21 mouse cellular contexts compared by ENCODE assay signal in the genomic region with DNA sequence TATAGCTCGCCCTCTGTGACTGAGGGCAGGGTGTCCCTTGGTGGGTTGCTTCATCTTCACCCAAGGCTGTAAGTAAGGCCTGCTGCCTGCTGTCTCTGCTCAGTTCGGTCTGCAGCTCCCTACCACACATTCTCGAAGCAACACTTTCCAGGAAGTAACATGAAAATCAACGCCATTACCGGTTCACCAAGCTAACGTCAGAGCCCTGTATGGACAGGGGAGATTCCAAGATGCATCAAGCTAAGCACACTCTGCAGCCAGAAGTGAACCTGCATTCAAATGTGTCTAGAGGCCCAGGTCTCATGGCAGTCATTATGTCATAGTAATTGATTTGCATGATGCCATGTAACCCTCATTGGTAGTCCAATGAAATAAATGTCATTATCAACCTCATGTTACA. TPM values are rescaled to one million over a fixed set of nuclear protein-coding genes. Genes with fewer than 3 reads are reported as not detected.
DNase-seq lines count a peak whose midpoint lies in the region; ATAC-seq and TF ChIP-seq lines count a peak whose summit lies in the region.
"Had no signal": no experiment of that assay in that cellular context is flagged by ENCODE, and none has a peak within 500 bp of the region (broad histone marks: within the 10 kb centered on the region; RNA-seq: fewer than 3 reads in every experiment).

No protein-coding gene starts in this region.

- dilution Hi-C loops in CH12.LX (cut with MboI; ENCODE audit: extremely low pct_ligation_motif_present, extremely low pct_unique_long_range_greater_than_20kb, low sequenced_read_pairs) = no loop called here

- H3K79me2 ChIP-seq in CH12.LX (replicated peaks; ENCODE audit: control insufficient read depth, extremely low read depth, insufficient read depth, poor library complexity, severe bottlenecking) = no peaks in the 10 kb centered on the region

- TF ChIP-seq EP300 in CH12.LX (IDR thresholded peaks at IDR 0.05; ENCODE audit: low read length) = peak; percentile 40; the same call in 1 of the 2 replicates

- WGBS in spleen, adult 2 months = 58% methylated on average over 6 of the region's 6 CpGs
- WGBS in forebrain, postnatal 0 days = 90% methylated on average over 6 of the region's 6 CpGs

- 0 out of 2 replicates have a peak overlapping the region, but pooled peaks have one; percentile 11 for H3K4me3 ChIP-seq in spleen, adult 2 months (ENCODE audit: extremely low read depth, insufficient read depth, insufficient read length)
- H3K4me3 ChIP-seq in CH12.LX (replicated peaks in 1 of 3; ENCODE audit: low read depth in 2 of 3, low read length in 2 of 3, poor library complexity in 1 of 3) = no peak overlapping the region
- H3K4me3 ChIP-seq in forebrain, postnatal 0 days (ENCODE audit: low read depth, low read length) = no peak overlapping the region
- H3K4me3 ChIP-seq: embryonic facial prominence, embryonic 13.5 days; forebrain, embryonic 12.5 days; gastrocnemius, adult 2 months; heart, embryonic 12.5 days; hindbrain, embryonic 10.5 days had no signal

- H3K4me2 ChIP-seq in CH12.LX (ENCODE audit: insufficient read depth, low read depth, poor library complexity, severe bottlenecking) = peak overlapping the region; percentile 58
- H3K4me2 ChIP-seq in forebrain, postnatal 0 days (ENCODE audit: low read depth) = no peak overlapping the region
- H3K4me2 ChIP-seq: embryonic facial prominence, embryonic 13.5 days; forebrain, embryonic 12.5 days; heart, embryonic 12.5 days; hindbrain, embryonic 14.5 days had no signal

- H3K9me3 ChIP-seq in CH12.LX (replicated peaks; ENCODE audit: low read length) = no peaks in the 10 kb centered on the region
- no peaks in the 10 kb centered on the region for H3K9me3 ChIP-seq in forebrain, postnatal 0 days (ENCODE audit: low read length)
- H3K9me3 ChIP-seq: embryonic facial prominence, embryonic 13.5 days; forebrain, embryonic 12.5 days; heart, embryonic 12.5 days; hindbrain, embryonic 10.5 days had no signal

- no peaks in the 10 kb centered on the region for H3K27me3 ChIP-seq in spleen, adult 2 months (ENCODE audit: control insufficient read depth, insufficient read depth, low read length)
- no peaks in the 10 kb centered on the region for H3K27me3 ChIP-seq in CH12.LX (replicated peaks)
- no peaks in the 10 kb centered on the region for H3K27me3 ChIP-seq in forebrain, postnatal 0 days (ENCODE audit: insufficient read depth, low read length)
- H3K27me3 ChIP-seq: embryonic facial prominence, embryonic 13.5 days; forebrain, embryonic 12.5 days; heart, embryonic 12.5 days had no signal

- no peak for TF ChIP-seq CTCF in spleen, adult 2 months (IDR thresholded peaks at IDR 0.05; ENCODE audit: extremely low read depth, insufficient read depth, insufficient read length, insufficient replicate concordance)
- no peak for TF ChIP-seq CTCF in CH12.LX (conservative IDR thresholded peaks at IDR 0.05 in 1 of 2, IDR thresholded peaks at IDR 0.05 in 1 of 2; ENCODE audit: low read depth in 2 of 2, low read length in 2 of 2)
- TF ChIP-seq CTCF in forebrain, postnatal 0 days (IDR thresholded peaks at IDR 0.05; ENCODE audit: low read depth) = no peak

- peaks cover 17% of the 10 kb centered on the region; the same call in 1 of the 2 replicates for H3K4me1 ChIP-seq in spleen, adult 2 months (ENCODE audit: control insufficient read depth, insufficient read depth, insufficient read length)
- H3K4me1 ChIP-seq in CH12.LX (ENCODE audit: control insufficient read depth in 1 of 2, insufficient read depth in 2 of 2) = peaks cover 21 to 66% of the 10 kb centered on the region in 2 experiments
- H3K4me1 ChIP-seq in forebrain, postnatal 0 days (ENCODE audit: insufficient read depth) = no peaks in the 10 kb centered on the region
- H3K4me1 ChIP-seq: forebrain, embryonic 12.5 days had no signal

- in situ Hi-C loops in CH12.LX (cut with MboI; ENCODE audit: low pct_ligation_motif_present, low pct_unique_long_range_greater_than_20kb, low sequenced_read_pairs) = no loop called here

- TF ChIP-seq RAD21 in CH12.LX (IDR thresholded peaks at IDR 0.05; ENCODE audit: low read depth, low read length) = peak; percentile 0; the same call in 1 of the 2 replicates

- no peak for DNase-seq in spleen, adult 2 months (ENCODE audit: low read depth in 1 of 2, low spot score in 2 of 2)
- DNase-seq in spleen, adult 12 weeks (ENCODE audit: low spot score) = no peak
- peak; percentile 88 for DNase-seq in CH12.LX (ENCODE audit: extremely low read depth)
- peak; percentile 92 for DNase-seq in induced T-regulatory cell, adult 2 months (ENCODE audit: low read depth)
- DNase-seq in frontal cortex, postnatal 36 days (ENCODE audit: low spot score in 2 of 2) = no peak
- no peak for DNase-seq in urinary bladder, postnatal 10 days (ENCODE audit: low spot score)
- no peak for DNase-seq in forebrain, postnatal 0 days
- DNase-seq: adrenal gland, postnatal 10 days; cerebellum, adult 11 months; cerebellum, adult 8-10 months; cerebellum, postnatal 25 days; gastrocnemius, adult 2 months; gastrocnemius, postnatal 25 days had no signal

- H3K27ac ChIP-seq in spleen, adult 2 months (ENCODE audit: insufficient read depth, low read length) = peak overlapping the region; percentile 64
- H3K27ac ChIP-seq in CH12.LX (ENCODE audit: insufficient read depth, low read depth) = peak overlapping the region; percentile 95
- no peak overlapping the region for H3K27ac ChIP-seq in forebrain, postnatal 0 days (ENCODE audit: low read depth, low read length)
- H3K27ac ChIP-seq: embryonic facial prominence, embryonic 13.5 days; forebrain, embryonic 12.5 days; gastrocnemius, adult 2 months; hindbrain, embryonic 10.5 days; hindbrain, embryonic 14.5 days had no signal

- no peaks in the 10 kb centered on the region for H3K36me3 ChIP-seq in spleen, adult 2 months (ENCODE audit: control insufficient read depth, insufficient read depth, low read length)
- H3K36me3 ChIP-seq in CH12.LX (replicated peaks in 1 of 2; ENCODE audit: control insufficient read depth in 1 of 2, insufficient read depth in 1 of 2, low read length in 1 of 2) = no peaks in the 10 kb centered on the region
- no peaks in the 10 kb centered on the region for H3K36me3 ChIP-seq in forebrain, postnatal 0 days (ENCODE audit: insufficient read depth)
- H3K36me3 ChIP-seq: embryonic facial prominence, embryonic 13.5 days; forebrain, embryonic 12.5 days; heart, embryonic 12.5 days; hindbrain, embryonic 10.5 days had no signal

- H3K9ac ChIP-seq in CH12.LX (ENCODE audit: insufficient read depth, low read depth) = no peak overlapping the region
- no peak overlapping the region for H3K9ac ChIP-seq in forebrain, postnatal 0 days
- H3K9ac ChIP-seq: embryonic facial prominence, embryonic 13.5 days; forebrain, embryonic 12.5 days; heart, embryonic 12.5 days; hindbrain, embryonic 14.5 days had no signal

- TF ChIP-seq POLR2A in spleen, adult 2 months (IDR thresholded peaks at IDR 0.05; ENCODE audit: low read depth, low read length) = no peak
- TF ChIP-seq POLR2A in CH12.LX (IDR thresholded peaks at IDR 0.05; ENCODE audit: low read depth, low read length) = peak; percentile 57

- ATAC-seq in neutrophil, adult 5-6 weeks (ENCODE audit: extremely low read depth, insufficient number of reproducible peaks, low FRiP score, poor library complexity, severe bottlenecking) = peak; percentile 5; the same call in 1 of the 2 replicates
- no peak for ATAC-seq in forebrain, postnatal 0 days
- ATAC-seq: forebrain, embryonic 16.5 days had no signal

TF ChIP-seq in CH12.LX, 34 proteins besides CTCF, POLR2A, EP300 and RAD21 (continues in another document):
- TF ChIP-seq NRF1 (IDR thresholded peaks at IDR 0.05; ENCODE audit: low read depth, low read length) (0 out of 2 replicates have a peak, but pooled peaks have one; percentile 27), BHLHE40 (IDR thresholded peaks at IDR 0.05; ENCODE audit: low read depth, low read length) (peak; percentile 85)

RNA-seq across cellular contexts. Expression of a gene that starts 3.4 kb away (rescaled TPM):
- polyA plus RNA-seq in spleen, adult 2 months (2012; rRNA removed) = 109 and 117 TPM in 2 replicates
- total RNA-seq in CH12.LX (2012; rRNA removed) (67.2 and 80.9 TPM in 2 replicates), CH12.LX (2014; rRNA removed) (64.6 and 70.0 TPM in 2 replicates)
- 138 and 177 TPM in 2 replicates for polyA plus RNA-seq in CH12.LX (2012; ENCODE audit: insufficient read length, low read depth)
- 54.2 and 70.1 TPM in 2 replicates for total RNA-seq in neutrophil, adult 5-6 weeks (2017)
- total RNA-seq in forebrain, postnatal 0 days (2014; rRNA removed) = 13.9 and 15.3 TPM in 2 replicates
- 14.9 and 17.0 TPM in 2 replicates for polyA plus RNA-seq in forebrain, postnatal 0 days (2015; fragmentation: Nextera tagmentation; extraction: Ambion mirVana)
- total RNA-seq: gastrocnemius, adult 2 months had no signal

RNA-seq across cellular contexts. Expression of a gene that starts 8.3 kb away (rescaled TPM):
- polyA plus RNA-seq in spleen, adult 2 months (2012; rRNA removed) = 10.9 and 17.2 TPM in 2 replicates
- 1.1 and 1.4 TPM in 2 replicates for total RNA-seq in CH12.LX (2012; rRNA removed)
- total RNA-seq in CH12.LX (2014; rRNA removed) = 0.49 TPM in 1 of 2 replicates, not detected in the other
- polyA plus RNA-seq in CH12.LX (2012; ENCODE audit: insufficient read length, low read depth) = 0.82 and 1.2 TPM in 2 replicates
- 0.98 TPM in 1 of 2 replicates, not detected in the other for total RNA-seq in neutrophil, adult 5-6 weeks (2017)
- not detected in 2 replicates for total RNA-seq in forebrain, postnatal 0 days (2014; rRNA removed)
- 0.23 TPM in 1 of 2 replicates, not detected in the other for polyA plus RNA-seq in forebrain, postnatal 0 days (2015; fragmentation: Nextera tagmentation; extraction: Ambion mirVana)
- total RNA-seq: gastrocnemius, adult 2 months; granulocyte monocyte progenitor cell, adult 5-6 weeks had no signal

RNA-seq across cellular contexts. Expression of a gene that starts 27.5 kb away (rescaled TPM):
- polyA plus RNA-seq in spleen, adult 2 months (2012; rRNA removed) = 55.1 and 69.0 TPM in 2 replicates
- total RNA-seq in CH12.LX (2012; rRNA removed) (71.7 and 75.4 TPM in 2 replicates), CH12.LX (2014; rRNA removed) (104 and 106 TPM in 2 replicates)
- 231 and 233 TPM in 2 replicates for polyA plus RNA-seq in CH12.LX (2012; ENCODE audit: insufficient read length, low read depth)
- 81.6 and 87.7 TPM in 2 replicates for total RNA-seq in neutrophil, adult 5-6 weeks (2017)
- total RNA-seq in forebrain, postnatal 0 days (2014; rRNA removed) = 25.6 and 30.8 TPM in 2 replicates
- polyA plus RNA-seq in forebrain, postnatal 0 days (2015; fragmentation: Nextera tagmentation; extraction: Ambion mirVana) = 47.3 and 50.7 TPM in 2 replicates

RNA-seq across cellular contexts. Expression of a gene that starts 30.4 kb away (rescaled TPM):
- polyA plus RNA-seq in spleen, adult 2 months (2012; rRNA removed) = 185 and 203 TPM in 2 replicates
- 667 and 673 TPM in 2 replicates for total RNA-seq in CH12.LX (2012; rRNA removed)
- total RNA-seq in CH12.LX (2014; rRNA removed) = 702 and 753 TPM in 2 replicates
- 418 and 446 TPM in 2 replicates for polyA plus RNA-seq in CH12.LX (2012; ENCODE audit: insufficient read length, low read depth)
- total RNA-seq in neutrophil, adult 5-6 weeks (2017) = 72.7 and 74.6 TPM in 2 replicates
- total RNA-seq in forebrain, postnatal 0 days (2014; rRNA removed) = 255 and 301 TPM in 2 replicates
- polyA plus RNA-seq in forebrain, postnatal 0 days (2015; fragmentation: Nextera tagmentation; extraction: Ambion mirVana) = 226 and 261 TPM in 2 replicates

RNA-seq across cellular contexts. Expression of a gene that starts 30.4 kb away (rescaled TPM):
- 119 and 129 TPM in 2 replicates for polyA plus RNA-seq in spleen, adult 2 months (2012; rRNA removed)
- total RNA-seq in CH12.LX (2012; rRNA removed) (111 and 121 TPM in 2 replicates), CH12.LX (2014; rRNA removed) (97.6 and 104 TPM in 2 replicates)
- polyA plus RNA-seq in CH12.LX (2012; ENCODE audit: insufficient read length, low read depth) = 112 and 113 TPM in 2 replicates
- 164 TPM in 2 replicates for total RNA-seq in neutrophil, adult 5-6 weeks (2017)
- total RNA-seq in forebrain, postnatal 0 days (2014; rRNA removed) = 151 and 155 TPM in 2 replicates
- polyA plus RNA-seq in forebrain, postnatal 0 days (2015; fragmentation: Nextera tagmentation; extraction: Ambion mirVana) = 215 and 218 TPM in 2 replicates

Comparison
In these comparisons a context has a peak if more than half of its experiments do, and no peak if none do; other contexts are left out.
1. DNase-seq: peak in CH12.LX (single experiment) and induced T-regulatory cell, adult 2 months (single experiment); none in spleen, adult 2 months (0 of 2), spleen, adult 12 weeks (single experiment), frontal cortex, postnatal 36 days (0 of 2), urinary bladder, postnatal 10 days (single experiment) and forebrain, postnatal 0 days (single experiment).